Mouse (Mus musculus) cerebellum, postnatal 25 days (tissue): ENCODE measurements at regions not wholly inside any gene's neighbourhood (a gene's known extent, or its start where the extent isn't known, plus 50 kb on each side); places are given as distances from the start of the nearest gene placed in this dataset.
A peak's percentile ranks its signal among the peaks of the same experiment; 100 is the strongest.

Source experiments
- DNase-seq, 2 experiments: peaks; one replicate each; pipeline ENCODE4 v3.0.0; 2021; ENCODE audit warnings: mixed read lengths in 2 of 2

- DNase-seq: no peak
Observed at GRCm38 (mm10) chr6:127311192-127312054, 135.2 kb upstream of the Parp11 start.

GRCm38 (mm10) chr6:127317309-127317708 lies 129.3 kb upstream of the Parp11 start:
- no peak for DNase-seq

GRCm38 (mm10) chr6:127318746-127319582 lies 127.7 kb upstream of the Parp11 start:
- no peak for DNase-seq

DNA sequence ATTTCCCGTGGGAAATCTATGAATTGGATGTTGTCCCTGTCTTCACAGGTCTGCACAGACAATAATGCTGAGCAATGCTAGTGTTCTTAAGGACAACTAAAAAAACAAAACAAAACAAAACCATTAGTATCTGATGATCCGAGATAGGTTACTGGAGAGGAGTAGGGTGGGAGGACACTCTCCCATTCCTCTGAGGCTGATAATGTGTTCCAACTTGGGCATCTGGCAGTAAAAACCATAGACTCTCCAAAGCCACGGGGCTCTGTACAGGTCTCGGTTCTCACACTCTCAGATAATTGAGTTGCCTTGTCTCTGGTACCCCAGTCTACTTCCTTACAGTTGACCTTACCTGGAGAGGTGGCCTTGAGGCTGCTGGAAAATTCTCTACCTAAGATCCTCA lies 126.0 kb upstream of the Parp11 start:
- DNase-seq: no peak

DNA sequence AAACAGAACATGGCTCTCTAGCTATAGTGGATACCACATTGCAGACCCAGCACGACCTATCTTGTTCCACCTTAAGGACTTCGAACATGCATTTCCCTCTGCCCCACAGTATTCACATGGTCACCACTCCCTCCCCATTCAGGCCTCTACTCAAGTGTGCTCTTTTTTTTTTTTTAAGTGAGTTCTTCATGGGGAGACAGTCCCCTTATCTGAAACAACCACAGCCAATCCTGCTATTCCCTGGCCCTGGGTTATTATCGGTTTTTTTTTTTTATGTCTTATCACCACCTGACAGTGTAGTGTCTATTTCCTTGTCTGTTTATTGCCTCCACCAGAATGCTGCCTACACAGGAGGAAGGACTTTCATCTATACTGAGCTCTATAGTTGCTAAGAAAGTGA lies 125.6 kb upstream of the Parp11 start:
- DNase-seq: no peak

DNA sequence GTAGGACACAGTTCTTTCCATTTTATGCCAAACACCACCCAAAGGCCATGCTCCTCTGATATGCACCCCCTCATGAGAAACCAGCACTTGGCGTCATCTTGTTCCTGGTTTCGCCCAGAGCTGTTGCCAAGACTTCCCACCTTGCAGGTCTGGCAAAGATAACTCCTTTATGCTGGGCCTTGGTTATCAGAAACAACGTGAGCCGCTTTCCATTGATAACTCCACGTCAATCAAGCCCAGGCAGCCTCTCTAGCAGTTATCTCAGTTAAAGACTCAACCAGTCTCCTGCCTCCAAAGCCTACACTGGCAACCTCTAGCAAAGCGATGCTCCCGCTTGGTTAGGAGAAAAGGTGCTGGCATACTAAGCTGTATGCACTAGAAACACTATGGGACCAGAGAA lies 124.2 kb upstream of the Parp11 start:
- DNase-seq: no peak

- peak; percentile 51 to 76 for DNase-seq
Observed at GRCm38 (mm10) chr6:127324984-127325383, 121.7 kb upstream of the Parp11 start.

DNA sequence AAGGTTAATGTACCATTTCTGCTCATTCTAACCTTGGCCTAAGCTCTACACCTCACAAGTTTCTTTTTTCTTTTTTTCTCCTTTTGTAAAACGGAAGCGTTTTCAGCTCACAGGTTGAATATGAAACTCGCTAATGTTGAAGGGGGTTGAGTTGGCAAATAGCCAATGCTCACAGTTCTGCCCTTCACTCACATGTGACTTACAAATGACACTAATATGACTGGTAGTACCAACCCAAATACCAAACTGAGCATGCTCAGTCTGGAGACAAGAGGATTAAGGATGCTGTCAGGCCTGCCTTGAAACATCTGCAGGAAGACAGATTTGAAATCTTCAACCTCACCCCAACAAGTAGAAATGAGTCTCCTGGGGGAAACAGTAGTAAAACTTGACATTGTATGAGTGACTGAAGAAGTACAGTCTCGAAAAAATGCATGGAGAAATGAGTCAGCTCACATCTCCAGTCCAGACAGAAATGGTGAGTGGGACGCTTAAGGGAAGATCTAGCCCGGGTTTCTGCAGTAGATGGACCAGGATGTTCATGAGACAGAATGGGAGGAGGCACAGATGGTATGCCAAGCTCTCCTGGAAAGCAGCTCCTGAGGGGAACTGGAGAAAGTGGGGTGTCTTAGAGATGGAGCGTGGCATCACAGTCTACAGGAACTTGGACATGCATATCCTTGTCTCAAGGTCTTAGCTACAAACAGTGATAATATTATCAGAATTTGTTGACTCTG lies 120.9 kb upstream of the Parp11 start:
- no peak for DNase-seq

DNA sequence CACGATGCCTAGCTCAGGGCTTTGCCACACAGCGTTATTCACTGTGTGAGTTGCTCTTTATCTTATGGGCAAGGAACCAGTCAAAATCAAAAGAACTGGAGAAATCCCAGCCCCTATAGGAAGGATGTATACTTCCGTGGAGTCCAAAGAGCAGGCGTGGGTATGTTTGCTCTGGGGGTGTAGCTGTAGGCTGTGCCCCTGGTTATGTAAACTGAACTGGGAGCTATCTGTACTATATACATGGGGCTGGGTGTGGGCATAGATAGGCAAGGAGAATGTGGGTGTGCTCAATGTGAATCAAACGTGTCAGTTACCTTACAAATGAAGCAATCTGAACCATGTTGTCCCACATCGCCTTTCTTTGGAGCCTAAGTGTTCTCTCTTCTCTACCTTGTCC lies 120.3 kb upstream of the Parp11 start:
- no peak for DNase-seq

DNA sequence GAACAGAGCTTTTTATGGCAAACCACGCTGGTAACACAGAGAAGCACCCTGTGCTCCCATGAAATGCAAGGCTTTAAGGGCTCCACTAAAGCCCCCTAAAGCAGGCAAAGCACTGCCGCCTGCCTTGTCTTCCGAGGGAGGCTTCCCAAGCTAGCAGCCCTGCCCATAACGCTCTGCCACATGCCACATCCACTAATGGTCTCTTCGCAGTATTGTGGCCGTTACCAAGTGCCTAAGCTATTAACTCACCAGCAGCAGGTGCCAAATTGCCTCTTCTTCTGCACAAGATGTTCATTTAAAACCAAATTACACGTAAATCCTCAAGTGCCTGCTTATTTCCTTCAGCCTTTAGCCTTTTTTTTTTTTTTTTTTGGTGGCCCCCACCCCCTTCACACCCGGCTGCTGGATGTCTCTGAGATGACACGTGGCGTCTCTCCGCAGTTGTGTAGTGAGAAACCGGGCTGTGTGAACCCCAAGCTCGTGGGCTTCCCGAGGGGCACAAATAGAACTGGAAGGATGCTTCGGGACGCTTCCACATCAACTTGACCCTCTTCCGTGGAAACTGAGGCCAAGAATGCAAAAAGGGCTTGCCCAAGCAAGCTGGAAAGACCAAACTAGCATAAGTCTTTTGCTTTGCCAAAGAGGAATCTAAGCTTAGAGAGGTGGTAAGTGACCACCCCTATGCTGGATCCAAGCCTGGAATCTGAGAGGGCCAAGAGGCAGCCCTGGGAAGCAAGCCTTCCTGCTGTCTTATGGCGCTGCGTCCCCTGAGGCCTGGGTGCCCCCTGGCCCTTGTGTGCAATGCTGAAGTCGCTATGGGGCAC lies 117.2 kb upstream of the Parp11 start:
- DNase-seq: peak in 1 of 2 experiments; percentile 31

DNA sequence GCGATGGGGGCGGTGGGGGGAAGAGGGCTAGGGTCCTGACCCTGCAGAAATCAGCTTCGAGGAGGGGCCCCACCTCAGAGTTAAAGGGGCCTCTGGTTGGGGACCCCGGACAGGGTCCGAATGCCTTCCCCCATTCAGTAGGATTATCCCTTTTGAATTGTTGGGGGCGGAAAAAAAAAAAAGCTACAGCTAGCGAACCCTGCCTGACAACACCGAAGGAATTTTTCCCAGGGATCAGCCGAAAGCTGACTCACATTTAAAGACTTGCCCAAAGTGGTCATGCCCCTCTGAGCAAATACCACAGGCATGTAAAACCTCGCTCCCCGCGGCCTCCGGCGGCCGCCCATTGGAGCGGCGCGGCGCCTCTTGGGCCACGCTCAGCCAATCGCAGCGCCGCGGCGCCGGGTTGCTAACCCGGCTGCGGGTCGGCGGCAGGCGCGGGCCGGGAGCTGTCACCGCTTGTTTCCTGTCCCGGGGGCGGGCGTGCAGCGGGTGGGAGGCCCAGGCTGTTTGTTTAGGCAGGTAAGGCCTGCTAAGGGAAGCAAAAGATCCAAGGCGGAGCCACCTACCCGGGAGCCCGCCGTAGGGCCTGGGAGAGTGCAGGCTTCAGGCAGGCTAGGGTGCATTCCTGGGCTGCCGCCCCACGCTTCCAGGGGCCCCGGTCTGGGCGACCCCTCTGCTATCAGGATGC lies 116.5 kb upstream of the Parp11 start:
- DNase-seq: peak; percentile 88 to 92

- peak in 1 of 2 experiments; percentile 8 for DNase-seq
Observed at GRCm38 (mm10) chr6:127331091-127331490, 115.5 kb upstream of the Parp11 start.

DNA sequence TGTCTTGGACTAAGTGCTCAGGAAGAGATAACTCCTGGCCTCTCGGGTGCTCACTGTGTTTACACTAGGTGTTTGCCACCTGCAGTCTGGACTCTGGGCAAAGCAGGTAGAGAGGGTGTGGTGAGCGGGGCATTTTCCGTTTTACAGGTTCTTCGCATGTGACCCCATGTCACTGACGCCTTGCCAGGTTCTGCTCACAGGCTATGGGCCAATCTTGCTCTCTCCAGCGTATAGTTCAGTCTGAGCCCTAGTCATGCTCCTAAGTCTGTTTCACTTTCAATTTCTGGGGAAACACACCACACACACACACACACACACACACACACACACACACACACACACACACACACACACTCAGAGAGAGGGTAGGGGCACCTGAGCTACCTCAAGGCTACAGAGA lies 112.4 kb upstream of the Parp11 start:
- no peak for DNase-seq

DNA sequence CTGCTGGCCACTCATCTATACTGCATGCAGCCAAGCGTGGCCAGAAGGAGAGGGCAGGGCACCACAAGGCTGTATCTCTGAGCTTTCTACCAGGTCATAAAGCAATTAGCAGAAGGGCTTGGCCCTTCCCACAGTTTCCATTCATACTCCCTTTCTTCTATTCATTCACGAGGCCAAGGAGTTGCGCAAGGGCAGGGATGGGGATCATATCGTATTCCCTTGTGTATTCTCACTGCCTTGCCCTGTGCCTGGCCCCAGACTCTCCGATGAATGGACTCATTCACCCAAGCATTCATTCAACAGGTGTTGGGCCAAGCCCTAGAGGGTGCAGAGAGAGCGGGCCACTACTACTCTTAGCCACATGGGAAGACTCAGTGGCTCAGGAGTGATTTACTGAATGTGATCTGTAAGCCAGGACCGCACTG lies 111.2 kb upstream of the Parp11 start:
- no peak for DNase-seq

DNA sequence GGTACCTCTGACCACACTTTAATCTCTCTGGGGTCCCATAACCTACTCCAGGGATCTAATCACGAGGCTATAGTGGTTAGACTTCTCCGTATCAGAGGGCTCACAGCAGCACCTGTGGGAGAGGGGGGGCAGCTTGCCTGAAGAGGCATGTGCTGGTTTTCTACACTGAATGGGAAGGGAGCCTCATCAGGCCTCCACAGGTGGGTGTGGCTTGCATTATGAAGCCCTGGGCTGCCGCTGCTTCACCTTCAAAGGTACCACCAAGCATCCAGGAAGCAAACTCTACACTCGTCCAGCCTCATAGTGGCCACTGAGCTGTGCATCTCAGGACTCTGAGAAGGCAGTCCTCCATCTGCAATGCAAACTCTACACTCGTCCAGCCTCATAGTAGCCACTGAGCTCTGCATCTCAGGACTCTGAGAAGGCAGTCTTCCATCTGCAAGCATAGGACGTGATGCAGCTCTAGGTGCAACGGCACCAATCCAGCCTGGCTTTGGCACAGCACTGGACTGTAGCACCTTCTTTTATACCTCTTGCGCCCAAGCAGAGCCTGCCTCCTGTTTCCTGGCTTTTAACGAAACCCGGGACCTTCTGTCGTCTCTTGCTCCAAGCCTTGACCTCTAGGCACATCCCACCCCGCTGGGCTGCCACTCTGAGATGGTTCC lies 110.5 kb upstream of the Parp11 start:
- no peak for DNase-seq

DNA sequence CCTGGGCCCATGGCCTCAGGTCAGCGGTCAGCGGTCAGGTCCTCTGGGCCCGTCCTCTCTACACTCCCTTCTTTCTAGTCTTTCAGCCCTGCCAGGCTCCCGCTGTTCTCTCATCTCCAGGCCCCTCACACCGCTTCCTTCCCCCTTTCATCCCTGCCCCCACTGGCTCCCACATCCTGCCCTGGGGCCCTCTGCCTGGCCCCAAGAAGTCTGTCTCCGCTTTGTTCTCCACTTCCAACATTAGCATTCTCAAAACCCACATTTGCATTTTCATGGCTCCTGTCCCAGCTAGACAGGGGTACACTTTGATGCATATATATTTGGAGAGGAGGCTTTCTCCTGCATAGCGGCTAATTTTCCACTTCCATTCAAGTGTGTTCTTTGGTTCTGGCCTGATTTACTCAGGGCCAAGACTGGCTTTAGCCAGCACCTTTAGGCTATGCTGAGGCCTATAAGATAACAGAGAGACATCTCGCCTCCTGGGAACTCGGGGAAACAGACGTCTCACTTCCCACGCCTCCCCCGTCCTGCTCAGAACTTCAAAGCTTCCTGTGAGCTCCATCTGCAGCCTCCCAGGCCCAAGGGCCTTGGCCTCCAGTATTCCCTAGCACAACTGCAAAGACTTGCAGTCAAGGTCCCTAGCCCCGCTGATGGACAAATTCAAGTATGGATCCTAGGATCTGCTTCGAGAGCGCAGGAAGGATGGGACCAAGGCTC lies 109.8 kb upstream of the Parp11 start:
- DNase-seq: no peak

GRCm38 (mm10) chr6:127337398-127337871 lies 109.2 kb upstream of the Parp11 start:
- DNase-seq: no peak

DNA sequence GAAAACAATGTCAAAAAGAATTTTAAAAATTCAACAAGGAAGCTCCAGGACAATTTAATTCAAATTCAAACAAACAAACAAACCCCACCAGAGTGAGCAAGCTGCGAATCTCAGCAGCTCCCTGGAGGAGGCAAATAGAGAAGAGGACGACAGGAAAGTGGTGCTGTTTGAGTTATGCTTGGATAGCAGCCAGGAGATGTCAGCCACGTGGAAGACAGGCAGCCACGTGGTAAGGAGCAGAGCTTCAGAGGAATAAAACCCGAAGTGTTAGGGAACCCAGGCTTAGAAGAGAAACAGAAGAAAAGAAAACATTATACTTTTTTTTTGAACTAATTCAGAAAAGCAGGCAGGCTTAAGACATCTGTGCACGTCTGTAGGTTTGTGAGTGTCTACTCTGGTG lies 108.2 kb upstream of the Parp11 start:
- no peak for DNase-seq

- no peak for DNase-seq
Observed at GRCm38 (mm10) chr6:127341604-127342003, 105.0 kb upstream of the Parp11 start.

- no peak for DNase-seq
Observed at GRCm38 (mm10) chr6:127348770-127349409, 97.8 kb upstream of the Parp11 start.
